Mouse (Mus musculus) liver, adult 10 weeks (tissue): ENCODE results near the gene 2610528A11Rik. TPM values are rescaled to one million over a fixed set of nuclear protein-coding genes. Genes with fewer than 3 reads are reported as not detected.

ENCODE experiments used
- polyA plus RNA-seq: library from polyadenylated mRNA; stranded (reverse); fragments of 350-450 nt; fragmentation: Illumina TruSeq; extraction: RNeasy Lipid Tissue Mini Kit (QIAGEN cat#74804); gene quantifications from one replicate; pipeline ENCODE4 v1.2.3, GENCODE M21; 2014; ENCODE audit warnings: low read depth, low replicate concordance

Gene 2610528A11Rik
- polyA plus RNA-seq: not detected

DNA sequence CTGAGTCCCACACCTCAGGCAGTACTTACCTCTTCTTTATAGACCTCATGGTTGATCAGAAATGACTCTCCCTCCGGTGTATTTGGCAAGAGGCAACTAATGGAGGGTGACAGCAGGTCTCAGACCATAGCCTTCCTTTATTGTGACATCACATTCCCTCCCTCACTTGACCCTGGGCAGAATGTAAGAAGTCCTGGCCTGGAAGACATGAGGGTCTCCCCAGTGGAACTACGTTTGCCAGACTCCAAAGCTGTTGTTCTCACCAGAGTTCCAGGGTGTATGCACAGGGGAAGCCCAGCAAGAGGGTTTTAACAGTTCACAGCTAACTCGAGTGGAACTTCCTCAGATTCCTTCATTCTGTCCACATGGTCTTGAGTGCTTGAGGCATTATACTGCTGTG is at the start of gene 2610528A11Rik:
2610528A11Rik (minus strand) TSS at position 101 of the 400 bp plus-strand sequence.

DNA sequence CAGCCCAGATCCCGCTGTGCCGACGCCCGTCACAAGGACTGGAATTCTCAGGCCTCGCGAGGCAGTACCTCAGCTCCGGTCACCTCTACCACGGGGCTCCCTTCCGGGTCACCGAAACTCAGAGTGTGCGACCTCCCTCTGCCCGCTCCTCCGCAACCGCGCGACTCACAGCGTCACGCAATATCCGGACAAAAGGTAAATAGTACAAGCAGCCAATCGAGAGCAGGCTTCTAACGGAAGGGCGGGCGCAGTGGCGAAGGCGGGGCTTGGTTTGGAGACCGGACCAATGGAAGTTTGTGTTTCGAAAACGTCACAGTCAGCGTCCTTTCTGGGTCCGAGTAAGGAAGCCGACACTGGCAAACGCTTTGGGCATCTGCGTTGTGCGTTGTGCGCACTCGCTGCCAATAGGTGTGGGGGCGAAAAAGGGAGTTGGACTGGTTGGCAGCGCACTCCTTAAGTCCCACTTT is 21.3 kb upstream of the 2610528A11Rik start, which contains the start of gene Ghitm:
Ghitm (minus strand) TSS at position 146 of the 467 bp plus-strand sequence.

DNA sequence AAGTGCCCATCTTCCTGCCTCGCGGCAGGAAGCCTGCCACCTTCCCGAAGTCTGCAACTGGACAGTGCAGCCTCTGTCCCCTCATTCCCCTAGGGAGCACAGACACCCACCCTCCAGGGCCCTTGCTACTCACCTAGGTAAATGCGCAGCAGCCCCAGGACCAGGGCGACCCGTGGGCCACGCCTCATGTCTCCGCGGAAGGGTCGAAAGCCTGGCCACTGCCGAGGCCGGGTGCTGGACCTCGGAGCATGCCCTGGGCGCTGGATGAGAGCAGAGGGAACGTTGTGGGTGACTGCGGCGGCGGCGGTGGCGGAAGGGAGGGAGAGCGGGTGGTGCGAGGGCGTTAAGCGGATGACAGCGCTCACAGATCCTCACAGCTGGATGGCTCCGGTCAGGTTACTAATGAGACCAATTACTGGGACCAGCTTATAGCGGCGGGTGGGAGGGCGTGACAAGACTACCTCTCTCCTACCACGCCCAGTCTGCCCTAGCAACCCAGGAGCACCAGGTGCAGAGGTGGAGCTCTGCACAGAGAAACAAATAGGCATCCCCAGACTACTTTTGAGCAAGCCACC is 15.8 kb downstream of the 2610528A11Rik start, which contains the start of gene Cdhr1:
Cdhr1 (minus strand) TSS at position 392 of the 575 bp plus-strand sequence.

DNA sequence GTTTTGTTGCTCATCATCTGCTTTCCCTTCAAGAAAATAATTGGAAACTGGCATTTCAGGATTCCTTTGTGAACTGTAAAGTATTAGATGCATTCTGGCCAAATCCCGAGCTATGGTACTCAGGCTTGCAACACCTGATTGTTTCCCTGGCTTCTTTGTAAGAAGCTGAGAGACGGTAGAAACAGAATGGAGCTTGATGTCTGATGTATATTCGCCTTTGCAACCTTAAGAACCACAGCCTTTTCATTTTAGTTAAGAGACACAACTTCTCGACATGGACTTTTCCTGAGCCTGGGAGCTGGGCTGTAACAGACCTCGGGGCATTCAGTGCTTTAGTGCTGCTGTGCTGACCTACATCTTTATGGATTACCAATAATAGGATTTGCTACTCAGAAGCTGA is 46.2 kb downstream of the 2610528A11Rik start, which contains the start of gene Lrit2:
Lrit2 (plus strand) TSS at position 301 of the 400 bp plus-strand sequence.

Other genes with a start within 250 kb of the 2610528A11Rik start
- gene Ccser2, start 145.2 kb downstream of the 2610528A11Rik start, polyA plus RNA-seq: 25.4 TPM
- not detected for gene Rgr, start 65.1 kb downstream of the 2610528A11Rik start, polyA plus RNA-seq
- gene Lrit1, start 59.2 kb downstream of the 2610528A11Rik start, polyA plus RNA-seq: 14.0 TPM
- gene Lrit2, start 46.1 kb downstream of the 2610528A11Rik start, polyA plus RNA-seq: 5.6 TPM
- gene Cdhr1, start 15.7 kb downstream of the 2610528A11Rik start, polyA plus RNA-seq: not detected
- 400 TPM for gene Ghitm, start 21.2 kb upstream of the 2610528A11Rik start, polyA plus RNA-seq